Mouse (Mus musculus) midbrain, embryonic 15.5 days (tissue): ENCODE results near the gene Esrra. TPM values are rescaled to one million over a fixed set of nuclear protein-coding genes. Genes with fewer than 3 reads are reported as not detected.
"Not testable (repeated sequence)": the region's sequence is repeated elsewhere in the genome, so short reads cannot be mapped to it uniquely, and the experiment has no call there.

Source experiments
- ATAC-seq: fragments of 200-750 bp; cut with Nextera tagmentation; replicated peaks from 2 replicates; pipeline ENCODE4 v1.8.0; 2017; ENCODE audit warnings: moderate TSS enrichment
- H3K27ac ChIP-seq: fragments of 300-500 bp; sonication (generic); 2 replicates; pipeline ENCODE4 v1.5.1; 2015; ENCODE audit warnings: mild to moderate bottlenecking, inconsistent platforms
- H3K27me3 ChIP-seq: fragments of 300-500 bp; sonication (generic); replicated peaks from 2 replicates; pipeline ENCODE4 v1.6.1; 2015; ENCODE audit warnings: inconsistent platforms
- H3K36me3 ChIP-seq: fragments of 300-500 bp; sonication (generic); replicated peaks from 2 replicates; pipeline ENCODE4 v1.6.1; 2015; ENCODE audit warnings: inconsistent platforms
- H3K4me1 ChIP-seq: fragments of 300-500 bp; sonication (generic); 2 replicates; pipeline ENCODE4 v1.6.1; 2015; ENCODE audit warnings: inconsistent platforms
- H3K4me2 ChIP-seq: fragments of 300-500 bp; sonication (generic); 2 replicates; pipeline ENCODE4 v1.6.1; 2015; ENCODE audit warnings: inconsistent platforms, mild to moderate bottlenecking, moderate library complexity
- H3K4me3 ChIP-seq: fragments of 300-500 bp; sonication (generic); 2 replicates; pipeline ENCODE4 v1.5.1; 2015; ENCODE audit warnings: mild to moderate bottlenecking, inconsistent platforms
- H3K9ac ChIP-seq: fragments of 300-500 bp; sonication (generic); 2 replicates; pipeline ENCODE4 v1.6.1; 2015; ENCODE audit warnings: mild to moderate bottlenecking, inconsistent platforms
- H3K9me3 ChIP-seq: fragments of 300-500 bp; sonication (generic); 2 replicates; pipeline ENCODE4 v1.6.1; 2016; ENCODE audit warnings: inconsistent platforms
- WGBS: fragments of 180-500 bp; shearing (Covaris S2); methylation state at CpG from one replicate; pipeline ENCODE4 v1.1.7; 2015; ENCODE audit warnings: mixed read lengths; 5-methylcytosine and 5-hydroxymethylcytosine counted together
- polyA plus RNA-seq: library from polyadenylated mRNA; unstranded; fragments of >200 nt; fragmentation: Nextera tagmentation; extraction: Ambion mirVana; gene quantifications from 2 replicates; pipeline ENCODE4 v1.2.1, GENCODE M21; 2015

The Esrra gene
- polyA plus RNA-seq, 1 experiment from 2014 or later = 16.2 TPM

DNA sequence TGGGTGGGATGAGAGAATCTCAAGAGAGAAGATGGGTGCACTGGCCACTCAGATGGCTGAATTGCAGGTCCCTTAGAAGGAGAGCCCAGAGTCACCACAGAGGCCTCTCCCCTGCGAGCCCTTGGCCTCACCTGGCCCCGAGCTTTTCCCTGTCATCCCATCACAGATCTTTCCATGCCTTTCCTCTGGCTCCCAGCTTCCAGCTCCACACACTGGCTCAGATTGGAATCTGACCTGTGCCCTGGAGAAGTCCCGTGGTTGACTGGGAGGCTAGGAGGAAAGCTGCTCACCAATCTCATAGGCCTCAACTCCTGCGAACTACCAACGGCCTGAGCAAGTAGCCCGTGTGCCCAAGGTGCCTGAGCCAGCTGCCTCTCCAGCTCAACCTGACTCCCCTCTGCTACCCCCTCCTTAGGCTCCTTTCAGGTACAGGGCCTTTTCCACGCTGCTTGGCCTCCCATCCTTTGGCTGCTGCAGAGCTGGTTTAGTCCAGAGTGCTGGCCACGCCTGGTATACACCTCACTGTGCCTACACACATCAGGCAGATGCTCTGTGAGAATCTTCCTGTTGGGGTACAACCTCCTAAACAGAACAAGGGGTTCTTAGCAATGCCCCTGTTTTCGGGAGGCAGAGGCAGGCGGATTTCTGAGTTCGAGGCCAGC, 16.0 kb downstream of the Esrra start:
- Histone ChIP-seq H3K27me3 (no peaks in the 10 kb centered on the region), H3K4me2 (no peak overlapping the region), H3K9me3 (no peaks in the 10 kb centered on the region), H3K4me1 (peaks cover 22% of the 10 kb centered on the region), H3K9ac (no peak overlapping the region), H3K4me3 (no peak overlapping the region), H3K27ac (no peak overlapping the region), H3K36me3 (no peaks in the 10 kb centered on the region; the same call in 1 of the 2 replicates)
- ATAC-seq = no peak
- 91% methylated on average over 11 of the region's 11 CpGs for WGBS

DNA sequence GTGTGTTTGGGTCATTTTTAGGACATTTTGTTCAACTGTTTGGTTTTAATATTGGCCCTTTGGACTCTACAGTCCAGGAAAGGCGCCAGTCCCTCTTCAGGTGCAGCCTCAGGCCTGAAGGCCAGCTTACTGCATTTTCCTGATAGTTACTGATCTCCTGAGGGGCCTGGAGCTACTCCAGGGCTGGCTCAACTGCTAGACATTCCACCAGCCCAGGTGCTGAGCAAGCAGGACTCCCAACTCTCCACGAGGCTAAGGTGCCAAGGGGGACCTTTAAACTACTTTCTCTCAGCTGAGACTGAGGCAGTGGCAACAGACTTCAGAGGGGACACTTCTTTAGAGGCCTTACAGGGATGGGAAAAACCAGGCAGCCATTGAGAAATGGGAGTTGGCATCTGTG, 16.8 kb downstream of the Esrra start:
- no peak overlapping the region for H3K4me2 ChIP-seq
- no peak overlapping the region for H3K27ac ChIP-seq
- no peaks in the 10 kb centered on the region for H3K27me3 ChIP-seq
- H3K4me1 ChIP-seq = peaks cover 19% of the 10 kb centered on the region
- WGBS = 81% methylated on average over 2 of the region's 2 CpGs
- no peaks in the 10 kb centered on the region for H3K9me3 ChIP-seq
- no peak for ATAC-seq
- H3K4me3 ChIP-seq = no peak overlapping the region
- H3K36me3 ChIP-seq = no peaks in the 10 kb centered on the region; the same call in 1 of the 2 replicates
- H3K9ac ChIP-seq = no peak overlapping the region

DNA sequence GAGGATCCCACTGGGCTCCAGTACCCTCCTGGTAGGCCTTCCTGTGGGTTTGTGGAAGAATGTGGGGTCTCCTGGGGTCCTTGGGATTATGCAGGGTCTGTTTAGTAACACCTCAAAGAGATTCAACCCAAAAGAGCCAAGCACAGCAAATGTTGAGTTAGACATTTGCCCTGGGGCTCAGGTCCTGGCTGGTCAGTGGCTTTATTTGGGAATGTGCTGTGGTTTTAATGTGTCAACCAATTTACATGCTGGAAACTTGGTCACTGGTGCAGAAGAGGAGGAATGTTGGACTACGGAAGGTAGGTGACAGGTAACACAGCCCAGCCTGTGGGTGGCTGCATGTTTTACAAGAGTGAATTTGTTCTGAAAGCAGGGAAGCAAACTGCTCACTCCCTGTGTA, 18.6 kb downstream of the Esrra start:
- Histone ChIP-seq H3K4me2 (no peak overlapping the region), H3K27me3 (no peaks in the 10 kb centered on the region), H3K9ac (no peak overlapping the region), H3K27ac (no peak overlapping the region), H3K4me3 (no peak overlapping the region), H3K9me3 (no peaks in the 10 kb centered on the region), H3K4me1 (peaks cover 8% of the 10 kb centered on the region), H3K36me3 (no peaks in the 10 kb centered on the region; the same call in 1 of the 2 replicates)
- 95% methylated on average over 1 of the region's 1 CpGs for WGBS
- ATAC-seq = no peak

DNA sequence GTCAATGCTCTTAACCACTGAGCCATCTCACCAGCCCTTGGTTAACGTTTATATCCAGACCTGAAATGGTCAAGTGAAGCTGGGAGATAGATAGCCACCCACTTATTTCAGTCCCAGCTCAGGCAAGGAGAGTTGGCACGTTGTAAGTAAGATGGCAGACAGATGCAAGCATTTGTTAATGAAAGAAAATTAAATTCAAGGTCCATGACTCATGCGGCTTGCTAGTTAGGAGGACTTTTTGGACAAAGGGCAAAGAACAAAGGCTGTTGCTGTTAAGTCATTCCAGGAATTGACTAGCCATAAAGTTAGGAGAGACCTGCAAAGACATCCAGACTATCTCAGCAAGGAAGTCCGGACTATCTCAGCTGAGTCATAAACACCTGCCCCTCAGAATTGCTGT, 22.0 kb downstream of the Esrra start:
- Histone ChIP-seq H3K9ac (no peak overlapping the region), H3K27me3 (no peaks in the 10 kb centered on the region), H3K36me3 (no peaks in the 10 kb centered on the region), H3K4me2 (no peak overlapping the region), H3K27ac (no peak overlapping the region), H3K4me1 (no peaks in the 10 kb centered on the region), H3K4me3 (no peak overlapping the region), H3K9me3 (0 out of 2 replicates have a peak, but pooled peaks cover 6% of the 10 kb centered on the region)
- WGBS = 78% methylated on average over 4 of the region's 4 CpGs
- no peak for ATAC-seq

DNA sequence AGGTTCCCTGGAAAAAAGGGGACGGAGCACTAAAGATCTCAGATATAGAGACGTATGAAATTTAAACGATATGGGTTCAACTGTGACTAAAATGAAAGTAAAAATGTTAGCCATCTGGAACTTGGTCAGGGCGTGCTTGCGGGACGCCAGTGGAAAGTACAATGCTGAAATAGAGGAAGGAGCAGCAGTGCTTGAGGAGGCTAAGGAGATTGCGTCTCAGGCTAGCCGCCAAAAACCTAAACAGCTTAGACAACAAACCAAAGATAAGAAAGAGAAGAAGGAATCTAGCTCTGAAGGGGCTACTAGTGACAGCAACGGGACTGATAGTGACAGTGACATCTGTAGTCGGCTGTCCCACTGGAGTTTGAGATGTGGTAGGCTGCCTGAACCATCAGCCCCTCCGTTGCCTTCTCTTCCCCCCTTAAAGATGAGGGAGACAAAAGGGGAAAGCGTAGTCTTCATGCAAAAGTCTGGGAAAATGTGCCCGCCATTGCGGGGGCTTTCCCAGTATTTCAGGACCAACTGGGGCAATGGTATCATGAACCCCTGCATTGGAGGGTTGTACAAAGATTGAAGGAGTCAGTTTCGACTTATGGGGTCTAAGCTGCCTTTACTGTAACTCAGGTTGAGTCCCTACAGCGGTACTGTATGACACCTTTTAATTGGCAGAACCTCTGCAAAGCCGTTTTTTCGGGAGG, 25.9 kb downstream of the Esrra start:
- H3K4me2 ChIP-seq, ATAC-seq, H3K9me3 ChIP-seq, H3K36me3 ChIP-seq, H3K27ac ChIP-seq, H3K4me3 ChIP-seq, H3K4me1 ChIP-seq, H3K9ac ChIP-seq, H3K27me3 ChIP-seq: not testable (repeated sequence)
- WGBS = 93% methylated on average over 18 of the region's 18 CpGs

DNA sequence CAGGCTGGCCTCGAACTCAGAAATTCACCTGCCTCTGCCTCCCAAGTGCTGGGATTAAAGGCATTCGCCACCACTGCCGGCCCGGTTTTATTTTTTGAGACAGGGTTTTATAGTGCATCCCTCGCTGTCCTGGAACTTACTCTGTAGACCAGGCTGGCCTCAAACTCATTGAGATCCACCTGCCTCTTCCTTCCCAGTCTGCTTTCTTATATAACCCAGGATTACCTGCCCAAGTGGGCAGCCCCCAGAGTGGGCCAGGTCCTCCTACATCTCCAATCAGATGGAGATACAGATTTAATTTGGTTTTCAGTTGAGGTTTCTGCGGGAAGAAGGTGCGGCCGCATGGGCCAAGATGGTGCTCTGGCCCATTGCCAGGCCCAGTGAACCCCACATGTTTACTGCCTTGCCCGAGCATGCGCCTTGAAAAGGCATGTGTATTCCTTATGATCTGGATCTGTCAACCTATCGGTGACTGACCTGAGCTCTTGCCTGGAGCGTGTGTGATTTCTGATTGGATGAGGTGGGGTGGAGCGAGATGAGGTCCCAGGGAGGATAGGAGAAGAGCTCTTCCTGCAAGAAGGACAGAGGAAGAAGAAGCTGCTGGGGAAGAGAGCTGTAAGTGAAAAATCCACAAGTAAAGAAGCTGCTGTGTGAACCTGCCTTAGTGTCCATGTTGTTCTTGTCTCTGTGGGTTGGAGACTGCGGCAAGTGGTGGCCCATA, 27.7 kb downstream of the Esrra start:
- no peak overlapping the region for H3K4me2 ChIP-seq
- H3K27me3 ChIP-seq = no peaks in the 10 kb centered on the region
- ATAC-seq = no peak
- H3K9me3 ChIP-seq = 0 out of 2 replicates have a peak, but pooled peaks cover 6% of the 10 kb centered on the region
- 96% methylated on average over 14 of the region's 14 CpGs for WGBS
- no peaks in the 10 kb centered on the region for H3K36me3 ChIP-seq
- H3K27ac ChIP-seq = no peak overlapping the region
- H3K4me1 ChIP-seq = no peaks in the 10 kb centered on the region
- no peak overlapping the region for H3K9ac ChIP-seq
- no peak overlapping the region for H3K4me3 ChIP-seq

DNA sequence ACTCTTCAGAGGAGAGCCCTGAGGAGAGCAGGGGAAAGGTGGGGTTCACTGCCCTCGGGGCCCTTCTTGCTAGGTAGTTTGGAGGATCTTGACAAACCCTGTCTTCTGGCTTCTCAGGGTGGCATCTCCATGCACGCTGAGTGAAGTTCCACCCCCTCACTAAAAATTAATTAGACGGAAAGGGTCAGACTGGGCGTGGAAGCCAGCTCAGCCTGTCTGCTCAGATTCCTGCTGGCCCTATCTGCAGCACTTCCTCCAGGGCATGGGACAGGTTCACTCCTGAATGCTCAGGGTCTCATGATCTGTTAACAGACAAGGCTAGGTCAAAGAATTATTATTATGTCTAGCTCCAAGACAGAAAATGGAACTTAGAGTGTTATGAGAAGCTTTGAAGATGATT, 29.1 kb downstream of the Esrra start:
- Histone ChIP-seq H3K4me1 (no peaks in the 10 kb centered on the region), H3K4me2 (no peak overlapping the region), H3K36me3 (no peaks in the 10 kb centered on the region), H3K9me3 (0 out of 2 replicates have a peak, but pooled peaks cover 6% of the 10 kb centered on the region), H3K27me3 (no peaks in the 10 kb centered on the region), H3K4me3 (no peak overlapping the region), H3K9ac (no peak overlapping the region), H3K27ac (no peak overlapping the region)
- WGBS = 75% methylated on average over 4 of the region's 4 CpGs
- ATAC-seq = no peak

DNA sequence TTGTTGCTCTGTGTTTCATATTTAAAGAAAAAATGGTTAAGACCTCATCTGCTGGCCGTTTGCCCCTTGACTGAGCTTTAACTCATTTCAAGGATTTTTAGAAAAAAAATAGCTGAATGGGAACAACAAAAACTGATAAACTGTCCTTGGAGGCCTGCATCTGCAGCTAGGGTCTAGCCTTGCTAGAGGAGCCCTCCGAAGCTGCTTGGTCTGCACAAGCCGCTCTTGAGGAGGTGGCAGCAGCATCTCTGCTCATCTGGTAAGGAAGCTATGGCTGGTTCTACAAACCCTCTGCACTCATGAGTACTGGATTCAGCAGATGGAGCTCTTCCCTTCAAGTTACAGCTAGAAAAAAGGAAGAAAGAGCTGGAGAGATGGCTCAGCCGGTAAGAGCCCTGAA, 43.6 kb downstream of the Esrra start:
- no peak overlapping the region for H3K4me3 ChIP-seq
- H3K27me3 ChIP-seq = no peaks in the 10 kb centered on the region
- no peaks in the 10 kb centered on the region for H3K36me3 ChIP-seq
- no peak overlapping the region for H3K9ac ChIP-seq
- no peak overlapping the region for H3K27ac ChIP-seq
- 88% methylated on average over 4 of the region's 4 CpGs for WGBS
- no peaks in the 10 kb centered on the region for H3K4me1 ChIP-seq
- no peak overlapping the region for H3K4me2 ChIP-seq
- ATAC-seq = no peak
- peaks cover 10% of the 10 kb centered on the region; the same call in 1 of the 2 replicates for H3K9me3 ChIP-seq

DNA sequence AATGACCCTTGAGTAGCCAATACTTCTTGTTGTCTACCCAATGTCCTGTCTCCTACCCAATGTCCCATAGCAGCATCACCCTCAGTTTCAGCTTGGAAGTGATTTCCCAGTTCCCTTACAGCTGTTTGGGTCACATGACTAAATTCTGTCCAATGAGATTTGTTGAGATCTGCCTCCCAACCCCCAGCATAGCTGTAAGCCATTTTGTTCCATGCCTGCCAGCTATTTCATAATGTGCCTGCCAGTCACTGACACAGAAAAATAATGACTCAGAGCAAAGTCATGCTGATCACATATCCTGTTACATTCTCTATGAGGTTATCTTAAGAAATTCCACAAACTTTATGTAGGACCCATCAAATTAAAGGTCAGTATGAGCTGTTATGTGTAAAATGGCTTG, 44.8 kb downstream of the Esrra start:
- no peak for ATAC-seq
- peaks cover 10% of the 10 kb centered on the region; the same call in 1 of the 2 replicates for H3K9me3 ChIP-seq

DNA sequence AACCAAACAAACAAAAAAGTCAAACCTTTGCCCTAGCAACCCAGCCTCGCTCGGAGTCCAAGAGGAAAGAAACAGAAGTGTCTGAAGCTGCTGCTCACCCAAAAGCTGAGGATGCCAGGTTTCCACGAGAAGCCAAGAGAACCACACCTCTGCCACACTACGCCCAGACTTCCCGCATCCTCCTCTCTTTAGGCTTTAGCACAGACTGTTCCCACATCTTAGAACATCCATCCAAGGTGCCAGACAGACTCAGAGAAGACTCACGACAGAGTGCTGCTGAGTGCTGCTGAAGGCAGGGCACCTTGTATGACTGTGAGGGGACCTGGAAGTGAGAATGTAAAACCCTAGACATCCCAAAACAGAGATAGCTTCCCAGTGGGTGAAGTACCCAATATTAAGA, 45.8 kb downstream of the Esrra start:
- peaks cover 7% of the 10 kb centered on the region; the same call in 1 of the 2 replicates for H3K9me3 ChIP-seq
- no peak overlapping the region for H3K27ac ChIP-seq
- no peak for ATAC-seq
- H3K4me2 ChIP-seq = no peak overlapping the region
- H3K4me3 ChIP-seq = no peak overlapping the region
- H3K9ac ChIP-seq = no peak overlapping the region
- 90% methylated on average over 6 of the region's 6 CpGs for WGBS
- H3K4me1 ChIP-seq = no peaks in the 10 kb centered on the region
- no peaks in the 10 kb centered on the region for H3K36me3 ChIP-seq
- no peaks in the 10 kb centered on the region for H3K27me3 ChIP-seq

More for the DNA sequence above, 44.8 kb downstream of the Esrra start:
- Histone ChIP-seq H3K27me3 (no peaks in the 10 kb centered on the region), H3K4me3 (no peak overlapping the region), H3K4me1 (no peaks in the 10 kb centered on the region), H3K4me2 (no peak overlapping the region), H3K9ac (no peak overlapping the region), H3K36me3 (no peaks in the 10 kb centered on the region), H3K27ac (no peak overlapping the region)

DNA sequence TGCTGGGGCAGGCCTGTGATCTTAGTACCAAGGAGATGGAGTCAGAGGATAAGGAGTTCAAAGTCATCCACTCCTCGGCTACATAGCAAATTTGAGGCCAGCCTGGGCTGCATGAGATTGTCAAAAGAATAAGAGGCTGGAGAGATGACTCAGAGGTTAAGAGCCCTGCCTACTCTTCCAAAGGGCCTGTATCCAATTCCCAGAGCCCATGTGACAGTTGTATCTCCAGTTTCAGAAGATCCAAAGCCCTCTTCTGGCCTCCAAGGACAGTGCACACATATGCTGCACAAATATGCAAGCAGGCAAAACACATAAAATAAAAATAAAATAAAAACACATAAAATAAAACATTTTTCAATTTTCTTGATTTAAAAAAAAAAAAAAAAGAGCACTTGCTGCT, 47.4 kb downstream of the Esrra start:
- Histone ChIP-seq H3K27ac (no peak overlapping the region), H3K36me3 (no peaks in the 10 kb centered on the region)

DNA sequence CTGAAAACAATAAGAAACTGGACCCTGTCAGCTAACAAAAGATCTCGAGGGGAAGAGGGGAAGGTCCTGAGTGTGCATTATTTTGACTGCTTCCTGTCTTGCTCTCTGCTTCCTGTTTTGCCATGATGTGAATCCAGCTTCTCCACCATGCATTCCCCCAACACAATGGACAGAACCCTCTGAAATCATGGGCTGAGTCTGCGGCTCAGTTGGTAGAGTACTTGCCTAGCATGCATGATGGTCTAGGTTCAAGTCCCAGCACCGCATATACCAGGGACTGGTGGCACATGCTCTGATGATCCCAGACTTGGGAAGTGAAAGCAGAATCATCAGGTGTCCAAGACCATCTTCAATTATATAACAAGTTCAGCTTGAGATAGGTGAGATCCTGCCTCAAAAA, 48.9 kb downstream of the Esrra start:
- WGBS = 75% methylated on average over 3 of the region's 3 CpGs

More for the DNA sequence above, 47.4 kb downstream of the Esrra start:
- no peak for ATAC-seq
- Histone ChIP-seq H3K27me3 (no peaks in the 10 kb centered on the region), H3K9ac (no peak overlapping the region), H3K4me2 (no peak overlapping the region), H3K4me1 (no peaks in the 10 kb centered on the region), H3K4me3 (no peak overlapping the region), H3K9me3 (no peaks in the 10 kb centered on the region; the same call in 1 of the 2 replicates)
- WGBS = 79% methylated on average over 1 of the region's 1 CpGs

More for the DNA sequence above, 48.9 kb downstream of the Esrra start:
- H3K9ac ChIP-seq = no peak overlapping the region
- no peaks in the 10 kb centered on the region for H3K36me3 ChIP-seq
- H3K4me3 ChIP-seq = no peak overlapping the region
- ATAC-seq = no peak
- H3K4me1 ChIP-seq = no peaks in the 10 kb centered on the region
- H3K27ac ChIP-seq = no peak overlapping the region
- H3K27me3 ChIP-seq = no peaks in the 10 kb centered on the region
- no peaks in the 10 kb centered on the region for H3K9me3 ChIP-seq
- no peak overlapping the region for H3K4me2 ChIP-seq
